Mouse (Mus musculus) CH12.LX (cell line): Measurements from ENCODE around the gene Pithd1. TPM values are rescaled to one million over a fixed set of nuclear protein-coding genes. Genes with fewer than 3 reads are reported as not detected.
"Not testable (repeated sequence)": the region's sequence is repeated elsewhere in the genome, so short reads cannot be mapped to it uniquely, and the experiment has no call there.

Experiments
- DNase-seq: peaks from one replicate; pipeline ENCODE4 v3.0.0-alpha.2; 2013; ENCODE audit errors: extremely low read depth
- H3K27ac ChIP-seq: 2 replicates; pipeline ENCODE4 v1.5.1; 2012; ENCODE audit warnings: low read depth, mild to moderate bottlenecking, control low read depth, moderate library complexity; ENCODE audit not compliant: insufficient read depth
- H3K27me3 ChIP-seq: replicated peaks from 2 replicates; pipeline ENCODE3; 2012; ENCODE audit warnings: inconsistent platforms
- H3K36me3 ChIP-seq, 2 experiments: replicated peaks in 1 of 2; 2 replicates each; pipeline versions ENCODE3 to v1.6.1; 2012; ENCODE audit warnings: inconsistent platforms in 1 of 2, low read length in 1 of 2, mild to moderate bottlenecking in 1 of 2, mixed read lengths in 1 of 2, moderate library complexity in 1 of 2; ENCODE audit not compliant: control insufficient read depth in 1 of 2, insufficient read depth in 1 of 2
- H3K4me1 ChIP-seq, 2 experiments: 2 replicates each; pipeline ENCODE4 v1.6.1; 2012; ENCODE audit warnings: inconsistent platforms in 1 of 2, moderate library complexity in 1 of 2; ENCODE audit not compliant: insufficient read depth in 2 of 2, control insufficient read depth in 1 of 2
- H3K4me2 ChIP-seq: 2 replicates; pipeline ENCODE4 v1.6.1; 2012; ENCODE audit warnings: low read depth, mild to moderate bottlenecking, control low read depth; ENCODE audit not compliant: poor library complexity, insufficient read depth, severe bottlenecking
- H3K4me3 ChIP-seq, 3 experiments: fragments of 150-350 bp in 1 of 3; sonication (generic) in 1 of 3; replicated peaks in 1 of 3; 2 replicates each; pipeline versions ENCODE3 to v1.5.1; 2011 to 2012; ENCODE audit warnings: low read depth in 2 of 3, low read length in 2 of 3, mild to moderate bottlenecking in 2 of 3, moderate library complexity in 2 of 3, control low read depth in 1 of 3, improper control_type of control experiment in 1 of 3, inconsistent platforms in 1 of 3, mixed read lengths in 1 of 3; ENCODE audit not compliant: poor library complexity in 1 of 3
- H3K79me2 ChIP-seq: replicated peaks from 2 replicates; pipeline ENCODE4 v1.6.1; 2012; ENCODE audit warnings: mild to moderate bottlenecking, moderate library complexity; ENCODE audit not compliant: control insufficient read depth, poor library complexity, insufficient read depth, severe bottlenecking; ENCODE audit errors: extremely low read depth
- H3K9ac ChIP-seq: 2 replicates; pipeline ENCODE4 v1.6.1; 2012; ENCODE audit warnings: low read depth, mild to moderate bottlenecking, control low read depth, moderate library complexity; ENCODE audit not compliant: insufficient read depth
- H3K9me3 ChIP-seq: replicated peaks from 2 replicates; pipeline ENCODE3; 2012; ENCODE audit warnings: low read length, inconsistent platforms, mixed read lengths
- BHLHE40 ChIP-seq: IDR thresholded peaks from 2 replicates; pipeline ENCODE4 v1.6.1; 2011; ENCODE audit warnings: mild to moderate bottlenecking, low read depth, low read length, improper control_type of control experiment
- CTCF ChIP-seq, 2 experiments: IDR thresholded peaks in 1 of 2; conservative IDR thresholded peaks in 1 of 2; 2 replicates each; pipeline ENCODE4 v1.5.1; 2011 to 2012; ENCODE audit warnings: low read depth in 2 of 2, low read length in 2 of 2, improper control_type of control experiment in 1 of 2, inconsistent platforms in 1 of 2, mild to moderate bottlenecking in 1 of 2, moderate library complexity in 1 of 2
- E2F4 ChIP-seq: IDR thresholded peaks from 2 replicates; pipeline ENCODE4 v1.6.1; 2011; ENCODE audit warnings: low read depth, low read length, improper control_type of control experiment; ENCODE audit not compliant: insufficient replicate concordance
- ELF1 ChIP-seq: IDR thresholded peaks from 2 replicates; pipeline ENCODE4 v1.6.1; 2014; ENCODE audit warnings: low read depth, mild to moderate bottlenecking, inconsistent platforms, low read length, improper control_type of control experiment
- ETS1 ChIP-seq: conservative IDR thresholded peaks from 2 replicates; pipeline ENCODE4 v1.6.1; 2012; ENCODE audit warnings: low read depth, mild to moderate bottlenecking, inconsistent platforms, low read length, improper control_type of control experiment, moderate library complexity
- GABPA ChIP-seq: IDR thresholded peaks from 2 replicates; pipeline ENCODE4 v1.6.1; 2012; ENCODE audit warnings: low read depth, low read length, improper control_type of control experiment, inconsistent platforms; ENCODE audit not compliant: insufficient replicate concordance
- IRF4 ChIP-seq: IDR thresholded peaks from 2 replicates; pipeline ENCODE4 v1.6.1; 2014; ENCODE audit warnings: low read depth, mild to moderate bottlenecking, inconsistent platforms, low read length, improper control_type of control experiment
- KAT2A ChIP-seq: IDR thresholded peaks from 2 replicates; pipeline ENCODE4 v1.6.1; 2012; ENCODE audit warnings: low read length, improper control_type of control experiment, inconsistent platforms; ENCODE audit not compliant: insufficient replicate concordance
- MEF2A ChIP-seq: IDR thresholded peaks from 2 replicates; pipeline ENCODE4 v1.6.1; 2014; ENCODE audit warnings: low read depth, mild to moderate bottlenecking, inconsistent platforms, low read length, improper control_type of control experiment, borderline replicate concordance
- NRF1 ChIP-seq: IDR thresholded peaks from 2 replicates; pipeline ENCODE4 v1.6.1; 2014; ENCODE audit warnings: low read depth, mild to moderate bottlenecking, inconsistent platforms, low read length, improper control_type of control experiment, moderate library complexity
- POLR2A ChIP-seq: IDR thresholded peaks from 2 replicates; pipeline ENCODE4 v1.6.1; 2011; ENCODE audit warnings: low read depth, mild to moderate bottlenecking, improper control_type of control experiment, low read length
- RAD21 ChIP-seq: IDR thresholded peaks from 2 replicates; pipeline ENCODE4 v1.6.1; 2011; ENCODE audit warnings: low read depth, mild to moderate bottlenecking, low read length, improper control_type of control experiment, moderate library complexity
- RCOR1 ChIP-seq: conservative IDR thresholded peaks from 2 replicates; pipeline ENCODE4 v1.6.1; 2012; ENCODE audit warnings: low read depth, mild to moderate bottlenecking, inconsistent platforms, low read length, improper control_type of control experiment
- SIN3A ChIP-seq: IDR thresholded peaks from 2 replicates; pipeline ENCODE4 v1.6.1; 2012; ENCODE audit warnings: low read length, improper control_type of control experiment, inconsistent platforms
- SMC3 ChIP-seq: IDR thresholded peaks from 2 replicates; pipeline ENCODE4 v1.6.1; 2011; ENCODE audit warnings: low read depth, low read length, improper control_type of control experiment
- TBP ChIP-seq: conservative IDR thresholded peaks from 2 replicates; pipeline ENCODE4 v1.6.1; 2011; ENCODE audit warnings: low read depth, low read length, improper control_type of control experiment
- TCF12 ChIP-seq: IDR thresholded peaks from 2 replicates; pipeline ENCODE4 v1.6.1; 2014; ENCODE audit warnings: low read depth, mild to moderate bottlenecking, inconsistent platforms, low read length, improper control_type of control experiment
- USF1 ChIP-seq: IDR thresholded peaks from 2 replicates; pipeline ENCODE4 v1.6.1; 2014; ENCODE audit warnings: low read depth, mild to moderate bottlenecking, inconsistent platforms, low read length, improper control_type of control experiment
- ZMIZ1 ChIP-seq: IDR thresholded peaks from 2 replicates; pipeline ENCODE4 v1.6.1; 2012; ENCODE audit warnings: low read depth, mild to moderate bottlenecking, inconsistent platforms, low read length, improper control_type of control experiment
- ZNF384 ChIP-seq: IDR thresholded peaks from 2 replicates; pipeline ENCODE4 v1.6.1; 2012; ENCODE audit warnings: low read depth, low read length, improper control_type of control experiment, inconsistent platforms
- dilution Hi-C: fragments of 300-500 bp; cut with MboI; formaldehyde crosslinking; loops from 2 replicates; pipeline ENCODE4 v1.14.3; 2020; ENCODE audit warnings: low sequenced_read_pairs; ENCODE audit not compliant: extremely low pct_unique_long_range_greater_than_20kb, extremely low pct_ligation_motif_present
- in situ Hi-C: fragments of 300-500 bp; cut with MboI; formaldehyde crosslinking; loops from 3 replicates; pipeline ENCODE4 v1.14.3; 2019; ENCODE audit warnings: low sequenced_read_pairs, low pct_ligation_motif_present, low pct_unique_long_range_greater_than_20kb, mixed read lengths
- polyA plus RNA-seq: library from polyadenylated mRNA; unstranded; fragments of >175 nt; gene quantifications from 2 replicates; pipeline ENCODE4 v1.2.1, GENCODE M21; 2012; ENCODE audit warnings: low read depth; ENCODE audit not compliant: insufficient read length
- total RNA-seq, 2 experiments: library from RNA; depleted of rRNA; stranded (reverse); fragments of 300-350 nt in 1 of 2; fragments of >200 nt in 1 of 2; gene quantifications; 2 replicates each; pipeline ENCODE4 v1.2.3; 2012 to 2014

Pithd1 gene
- total and polyA plus RNA-seq, 3 experiments: 53.2 to 87.5 (median 53.2) TPM

DNA sequence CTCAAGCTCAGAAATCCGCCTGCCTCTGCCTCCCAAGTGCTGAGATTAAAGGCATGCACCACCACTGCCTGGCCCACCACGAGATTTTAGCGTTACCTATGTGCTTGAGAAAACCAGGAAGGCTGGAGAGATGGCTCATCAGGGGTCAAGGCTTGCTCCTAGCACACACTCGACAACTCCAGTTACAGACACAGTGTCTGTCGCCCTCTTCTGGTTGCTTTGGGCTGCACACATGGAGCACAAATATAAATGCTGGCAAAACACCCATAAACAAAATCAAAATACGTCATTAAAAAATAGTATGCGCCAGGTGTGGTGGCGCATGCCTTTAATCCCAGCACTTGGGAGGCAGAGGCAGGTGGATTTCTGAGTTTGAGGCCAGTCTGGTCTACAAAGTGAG is 46.0 kb downstream of the Pithd1 start:
- H3K79me2 ChIP-seq, H3K9ac ChIP-seq, H3K27me3 ChIP-seq, DNase-seq, H3K4me3 ChIP-seq, dilution Hi-C loops, H3K4me2 ChIP-seq, H3K9me3 ChIP-seq: not testable (repeated sequence)
- Histone ChIP-seq H3K4me1 (peaks cover 3 to 16% of the 10 kb centered on the region in 2 experiments; a peak in 3 of 4 replicates), H3K36me3 (peaks cover 33 to 62% of the 10 kb centered on the region in 2 experiments)
- TF ChIP-seq CTCF (conservative IDR thresholded peaks at IDR 0.05 in 1 of 2, IDR thresholded peaks at IDR 0.05 in 1 of 2; ENCODE audit: low read depth in 2 of 2, low read length in 2 of 2) (peak in 1 of 2 experiments; percentile 50; a peak in 2 of 4 replicates), RAD21 (peak; percentile 21), SMC3 (peak; percentile 17; the same call in 1 of the 2 replicates)
- TF ChIP-seq, all 38 proteins: peak for 3; not testable (repeated sequence) for 35
- in situ Hi-C loops: loop anchor here (10.0 kb wide), 1 partner anchor 56 kb away; no protein-coding TSS in a partner anchor
- not testable (repeated sequence) for H3K27ac ChIP-seq

DNA sequence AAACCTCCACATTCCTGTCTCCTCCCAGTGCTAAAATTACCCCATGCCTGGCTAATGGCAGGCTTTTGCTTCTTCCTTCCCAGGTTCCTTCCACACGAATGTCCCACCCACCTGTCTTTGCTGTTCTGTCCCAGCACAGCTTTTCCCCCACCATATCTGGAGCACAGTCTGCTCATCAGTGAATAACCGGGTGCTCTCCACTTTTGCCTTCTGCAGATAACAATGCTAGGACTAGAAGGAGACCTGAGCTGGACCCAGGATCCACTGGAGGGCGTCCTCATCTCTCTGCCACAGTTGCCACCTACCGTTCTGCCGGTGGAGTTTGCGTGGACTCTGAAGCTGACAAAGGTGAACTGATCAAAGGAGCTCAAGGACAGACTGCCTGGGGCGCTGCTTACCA is 48.2 kb downstream of the Pithd1 start:
- no peak overlapping the region for H3K4me2 ChIP-seq
- dilution Hi-C loops (no loop called here), in situ Hi-C loops (no loop called here)
- H3K4me1 ChIP-seq: peaks cover 0 to 11% of the 10 kb centered on the region in 2 experiments; a peak in 2 of 4 replicates
- TF ChIP-seq ELF1 (no peak), GABPA (no peak), TCF12 (no peak), POLR2A (no peak), TBP (no peak), ZMIZ1 (no peak), ZNF384 (no peak), IRF4 (no peak), E2F4 (no peak), KAT2A (no peak), RAD21 (no peak), SIN3A (no peak), USF1 (no peak), NRF1 (no peak), RCOR1 (no peak), BHLHE40 (no peak), MEF2A (no peak), ETS1 (no peak)
- H3K79me2 ChIP-seq: no peaks in the 10 kb centered on the region
- no peak overlapping the region for H3K4me3 ChIP-seq
- no peaks in the 10 kb centered on the region for H3K9me3 ChIP-seq
- no peak for DNase-seq
- peaks cover 48 to 78% of the 10 kb centered on the region in 2 experiments for H3K36me3 ChIP-seq
- H3K27ac ChIP-seq: no peak overlapping the region
- H3K27me3 ChIP-seq: no peaks in the 10 kb centered on the region
- no peak overlapping the region for H3K9ac ChIP-seq
